Mouse (Mus musculus): ENCODE measurements at regions not wholly inside any gene's neighbourhood (a gene's known extent, or its start where the extent isn't known, plus 50 kb on each side); places are given as distances from the start of the nearest gene placed in this dataset.

GRCm38 (mm10) chr15:59786706-59787425 lies 229.5 kb downstream of the 4933412E24Rik start:
- DNase-seq (ENCODE audit: low spot score), result no peak

DNA sequence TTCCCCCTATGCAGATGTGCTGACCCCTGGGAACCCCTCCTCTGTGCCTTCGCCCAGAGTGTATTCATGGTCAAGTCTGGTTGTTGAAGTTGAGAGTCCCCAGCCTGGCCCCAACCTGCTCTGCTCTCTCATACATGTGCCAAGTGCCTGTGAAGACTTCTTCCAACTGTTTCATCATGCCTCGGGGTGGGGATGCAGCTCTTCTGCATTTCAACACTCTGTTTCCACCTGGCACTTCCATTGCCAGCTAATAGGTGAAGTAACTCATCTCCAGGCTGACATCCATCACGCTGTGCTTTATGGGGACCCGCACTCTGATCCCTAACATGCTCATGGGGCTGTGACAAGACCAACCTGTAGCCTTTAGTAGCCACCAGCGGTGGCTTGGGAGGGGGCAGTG lies 230.4 kb downstream of the 4933412E24Rik start:
- DNase-seq (ENCODE audit: low spot score), result no peak

DNA sequence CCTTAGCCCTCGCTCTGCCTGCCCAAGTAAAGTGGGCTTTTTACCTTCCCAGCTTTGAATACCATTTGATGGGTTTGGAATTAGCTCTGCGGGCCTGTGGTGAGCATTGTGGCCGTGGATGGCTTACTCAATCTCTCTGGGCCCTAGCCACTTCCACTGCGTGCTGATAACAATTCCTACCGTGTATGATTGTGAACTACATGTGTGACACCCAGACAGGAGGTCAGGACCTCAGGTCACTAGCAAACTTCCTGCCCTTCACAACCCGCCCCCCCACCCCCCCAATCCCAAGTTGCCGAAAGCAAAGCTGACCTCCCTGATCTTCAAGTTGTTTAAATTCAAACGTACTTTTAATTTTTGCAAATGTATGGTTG lies 231.9 kb downstream of the 4933412E24Rik start:
- no peak for DNase-seq (ENCODE audit: low spot score)

DNA sequence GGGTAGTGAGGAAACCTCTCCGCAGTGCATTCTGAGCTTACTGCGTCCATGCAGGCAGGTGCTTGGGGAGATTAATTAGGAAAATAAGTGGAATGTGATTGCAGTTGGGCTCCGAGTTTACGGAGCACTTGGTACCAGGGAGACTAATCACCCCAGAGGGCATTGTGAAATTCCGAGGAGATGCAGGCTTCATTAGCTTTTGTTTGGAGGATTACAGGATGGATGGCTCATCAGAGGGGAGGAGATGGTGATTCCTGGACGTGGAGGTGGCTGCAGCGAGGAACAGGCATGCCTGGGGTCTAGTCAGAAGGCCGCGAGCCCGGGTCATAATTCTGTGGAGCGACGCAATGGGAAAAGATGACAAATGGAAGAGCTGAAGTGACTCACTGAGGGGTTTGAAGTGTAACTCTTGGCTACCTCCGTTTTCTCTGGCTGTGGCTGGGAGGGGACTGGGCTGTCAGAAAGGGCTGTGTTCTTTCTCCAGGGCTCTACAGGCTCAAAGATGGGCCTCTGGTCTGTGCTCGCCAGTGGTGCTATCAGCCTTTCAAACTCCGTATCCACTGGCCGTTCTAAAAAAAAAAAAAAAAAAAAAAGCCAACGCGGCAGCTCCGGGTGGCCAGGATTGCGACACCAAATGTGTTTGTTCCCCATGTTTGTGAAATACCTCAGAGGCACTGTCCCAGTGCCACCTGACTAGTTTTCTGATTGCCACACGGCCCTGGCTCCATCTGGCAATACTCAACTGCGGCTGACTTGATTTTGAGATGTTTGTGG lies 232.4 kb downstream of the 4933412E24Rik start:
- peak; percentile 82 for DNase-seq (ENCODE audit: low spot score)

DNA sequence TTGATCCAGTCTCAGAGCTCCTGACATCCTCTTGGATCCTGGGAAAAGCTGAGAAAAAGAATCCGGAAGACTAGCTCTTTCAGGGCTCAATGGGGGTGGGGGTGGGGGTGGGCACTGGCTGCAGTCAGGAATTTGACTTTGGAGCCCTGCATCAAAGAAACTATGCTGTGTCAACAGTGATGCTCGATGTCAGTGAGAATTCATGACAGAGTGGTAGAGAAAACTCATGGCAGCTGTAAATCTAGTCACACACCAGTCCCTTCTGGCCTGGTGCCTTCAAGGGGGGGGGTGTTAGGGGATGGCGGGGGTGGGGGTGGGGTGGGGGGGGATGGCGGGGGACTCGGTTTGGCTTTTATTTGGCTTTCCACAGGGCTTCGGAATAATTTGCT lies 233.0 kb downstream of the 4933412E24Rik start:
- DNase-seq (ENCODE audit: low spot score), result no peak

DNA sequence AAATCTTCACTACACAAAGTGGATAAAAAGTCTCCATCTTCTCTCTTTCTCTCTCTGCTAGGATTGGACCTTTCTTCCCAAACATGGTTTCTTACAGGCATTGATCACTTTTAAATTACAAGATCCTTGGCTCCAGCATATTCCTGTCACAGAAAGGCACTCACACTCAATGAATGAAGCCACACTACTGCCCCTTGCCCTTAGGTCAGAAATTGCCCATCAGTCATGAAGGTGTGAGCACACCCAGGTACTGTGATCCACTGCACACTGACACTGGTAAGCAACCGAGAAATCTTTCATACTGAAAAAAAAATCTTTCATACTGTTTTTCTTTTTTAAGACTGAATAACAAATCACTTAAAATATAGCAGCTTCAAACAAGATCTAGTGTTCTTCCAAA lies 235.9 kb downstream of the 4933412E24Rik start:
- DNase-seq (ENCODE audit: low spot score), result no peak

DNA sequence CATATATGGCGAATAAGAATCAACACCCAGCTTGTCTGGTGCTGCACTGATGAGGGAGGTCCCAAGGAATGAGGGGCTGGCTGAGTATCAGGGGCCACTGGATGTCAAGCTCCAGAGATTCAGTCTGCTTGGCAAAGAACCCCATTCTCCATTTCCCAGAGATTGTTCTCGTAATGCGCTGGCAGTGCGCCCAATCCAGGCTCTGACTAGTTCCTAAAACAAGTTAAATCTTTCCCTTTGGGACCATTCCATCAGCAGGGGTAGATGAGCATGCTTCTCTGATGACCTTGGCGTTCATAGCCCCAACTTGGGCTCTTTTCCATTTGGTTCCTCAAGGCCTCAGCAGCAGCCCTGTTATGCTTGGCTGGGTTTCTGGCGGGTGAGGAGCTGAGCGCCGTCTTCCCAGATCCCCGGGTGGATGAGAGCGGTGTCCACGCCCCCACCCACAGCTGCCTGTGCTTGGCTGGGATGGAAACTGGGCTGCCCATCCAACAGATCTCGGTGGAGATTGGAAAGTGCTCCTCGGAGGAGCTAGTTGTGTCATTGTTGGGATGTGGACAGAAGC lies 239.0 kb downstream of the 4933412E24Rik start:
- peak; percentile 97 for DNase-seq (ENCODE audit: low spot score)

- no peak for DNase-seq (ENCODE audit: low spot score)
Observed at GRCm38 (mm10) chr15:59775781-59776180, 240.6 kb downstream of the 4933412E24Rik start.

GRCm38 (mm10) chr15:59773983-59774382 lies 242.4 kb downstream of the 4933412E24Rik start:
- no peak for DNase-seq (ENCODE audit: low spot score)

GRCm38 (mm10) chr15:59772595-59772994 lies 243.8 kb downstream of the 4933412E24Rik start:
- DNase-seq (ENCODE audit: low spot score), result peak; percentile 45

DNA sequence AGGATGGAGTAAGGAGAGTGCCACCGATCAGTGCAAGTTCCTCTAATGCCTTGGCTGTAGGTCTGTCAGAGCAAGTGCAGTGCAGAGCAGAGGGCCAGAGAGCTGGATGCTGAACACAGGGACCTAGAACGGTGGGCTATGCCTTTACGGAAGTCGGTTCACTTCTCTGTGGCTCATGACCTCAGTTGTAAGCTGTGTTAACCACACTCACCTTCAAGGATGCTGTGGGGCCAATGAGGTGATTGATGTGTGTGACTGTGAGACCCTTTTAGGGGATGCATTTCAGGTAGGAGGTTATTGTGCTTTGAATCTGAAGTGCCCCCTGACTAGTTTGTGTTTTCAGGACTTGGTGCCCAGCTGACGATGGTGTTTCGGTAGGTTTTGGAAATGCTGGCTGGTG lies 254.4 kb downstream of the 4933412E24Rik start:
- DNase-seq (ENCODE audit: low spot score), result no peak

GRCm38 (mm10) chr15:59760490-59760889 lies 255.9 kb downstream of the 4933412E24Rik start:
- no peak for DNase-seq (ENCODE audit: low spot score)

DNA sequence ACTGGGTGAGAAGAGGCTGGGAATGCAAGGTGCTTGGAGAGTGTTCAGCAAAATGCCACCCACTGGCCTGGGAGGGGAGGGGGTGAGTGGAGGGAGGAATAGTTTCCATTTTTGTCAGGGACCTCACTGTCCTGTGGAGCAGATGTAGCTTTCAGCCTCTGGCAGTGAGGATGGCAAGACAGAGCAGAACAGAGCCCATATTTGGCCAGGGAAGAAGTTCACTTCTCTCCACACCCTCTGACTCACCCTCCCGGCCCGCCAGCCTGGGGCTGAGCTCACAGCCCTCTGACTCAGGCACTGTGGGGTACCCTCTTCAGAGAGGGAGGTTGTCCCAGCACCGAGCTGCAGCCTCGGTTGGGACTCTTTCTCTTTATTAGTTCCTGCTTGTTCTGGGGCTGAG lies 256.8 kb downstream of the 4933412E24Rik start:
- no peak for DNase-seq (ENCODE audit: low spot score)

DNA sequence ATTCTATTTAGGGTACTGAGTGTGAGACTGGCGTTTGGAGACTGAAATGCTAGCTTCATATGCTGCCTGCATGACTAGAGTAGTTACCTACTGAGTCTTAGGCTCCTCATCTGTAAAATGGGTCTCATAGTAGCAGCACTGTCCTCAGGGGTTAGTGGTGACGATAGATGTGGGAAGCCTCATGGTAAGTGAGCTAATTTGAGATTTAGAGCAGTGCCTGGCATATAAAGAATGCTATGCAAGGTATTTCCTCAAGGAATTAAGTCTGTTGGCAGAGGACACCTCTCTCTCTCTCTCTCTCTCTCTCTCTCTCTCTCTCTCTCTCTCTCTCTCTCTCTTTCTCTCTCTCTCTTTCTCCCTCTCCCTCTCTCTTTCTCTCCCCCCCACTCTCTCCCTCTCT lies 257.4 kb downstream of the 4933412E24Rik start:
- no peak for DNase-seq (ENCODE audit: low spot score)

GRCm38 (mm10) chr15:59756141-59756540 lies 260.3 kb downstream of the 4933412E24Rik start:
- DNase-seq (ENCODE audit: low spot score), result peak; percentile 61

GRCm38 (mm10) chr15:59754906-59755305 lies 261.5 kb downstream of the 4933412E24Rik start:
- no peak for DNase-seq (ENCODE audit: low spot score)

- no peak for DNase-seq (ENCODE audit: low spot score)
Observed at GRCm38 (mm10) chr15:59752277-59752676, 264.1 kb downstream of the 4933412E24Rik start.

DNA sequence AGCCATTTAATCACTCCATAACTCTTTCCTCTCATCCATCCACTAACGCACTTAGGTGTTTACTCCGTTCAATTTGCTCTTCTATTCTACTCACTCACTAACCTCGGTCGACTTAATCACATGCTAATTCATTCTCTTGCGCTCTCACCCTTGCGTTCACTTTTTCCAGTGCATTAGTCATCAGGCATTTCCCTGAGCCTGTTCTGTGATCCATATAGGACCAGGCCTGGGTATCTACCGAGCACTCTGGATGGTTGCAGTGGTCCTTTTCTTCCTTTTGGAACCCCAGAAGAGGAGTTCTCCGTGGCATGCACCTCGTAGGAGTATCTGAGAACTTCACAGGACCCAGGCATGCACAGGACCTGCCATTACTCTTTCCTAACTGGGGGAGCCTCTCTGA lies 270.1 kb downstream of the 4933412E24Rik start:
- no peak for DNase-seq (ENCODE audit: low spot score)

- DNase-seq (ENCODE audit: low spot score), result no peak
Observed at GRCm38 (mm10) chr15:59744411-59744931, 271.9 kb downstream of the 4933412E24Rik start.

DNA sequence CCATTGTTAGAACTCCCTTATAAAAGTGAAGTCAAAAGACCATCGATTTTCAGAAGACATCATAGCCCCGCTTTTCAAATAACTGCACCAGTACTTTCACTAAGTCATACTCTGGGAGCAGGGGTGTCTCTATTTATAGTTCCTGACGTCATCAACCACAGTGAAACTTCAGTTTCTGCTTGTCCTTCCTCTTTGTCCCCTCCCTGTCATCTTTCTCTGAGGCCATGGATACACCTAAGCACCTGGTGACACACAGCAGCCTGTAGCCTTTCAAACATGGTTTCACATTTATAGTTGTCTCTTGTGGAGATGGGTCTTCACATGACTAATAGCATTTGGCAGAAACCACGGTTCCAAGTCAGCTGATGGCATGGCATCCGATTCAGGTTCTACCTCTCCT lies 277.2 kb downstream of the 4933412E24Rik start:
- DNase-seq (ENCODE audit: low spot score), result no peak

DNA sequence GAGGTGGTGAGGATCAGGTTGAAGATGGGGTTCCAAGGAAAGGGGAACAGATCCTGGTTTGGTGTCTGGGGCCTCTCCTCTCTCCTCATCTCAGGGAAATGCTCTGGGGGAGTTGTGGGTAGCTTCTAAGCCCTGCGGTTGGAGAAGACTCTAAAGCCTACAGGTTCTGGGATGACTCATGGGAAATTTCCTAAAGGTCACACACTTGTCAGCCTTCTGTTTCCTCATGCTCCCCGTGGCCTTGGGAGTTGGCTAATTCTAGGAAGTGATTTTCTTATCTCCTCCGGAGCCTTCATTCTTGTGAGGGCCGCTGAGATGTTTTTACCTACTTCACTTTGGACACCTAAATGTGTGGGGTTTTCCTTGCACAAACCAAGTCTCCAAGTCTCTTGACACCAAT lies 279.2 kb downstream of the 4933412E24Rik start:
- DNase-seq (ENCODE audit: low spot score), result no peak

DNA sequence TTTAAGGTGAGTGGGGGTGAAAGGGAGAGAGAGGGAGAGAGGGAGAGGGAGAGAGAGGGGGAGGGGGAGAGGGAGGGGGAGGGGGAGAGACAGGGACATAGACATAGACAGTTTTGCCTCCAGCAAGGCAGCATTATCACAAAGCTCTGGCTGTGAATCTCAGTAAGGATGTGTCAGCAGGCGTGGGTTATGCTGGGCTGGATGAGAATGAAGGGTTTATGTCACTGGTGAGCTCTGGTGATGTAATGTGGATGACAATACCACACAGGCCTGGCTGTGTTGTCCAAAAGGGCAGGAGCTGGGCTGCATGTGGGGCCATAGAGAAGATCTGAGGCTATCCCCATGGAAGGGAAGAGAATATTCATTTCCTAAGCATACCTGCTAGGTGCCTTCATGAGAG lies 282.0 kb downstream of the 4933412E24Rik start:
- no peak for DNase-seq (ENCODE audit: low spot score)

DNA sequence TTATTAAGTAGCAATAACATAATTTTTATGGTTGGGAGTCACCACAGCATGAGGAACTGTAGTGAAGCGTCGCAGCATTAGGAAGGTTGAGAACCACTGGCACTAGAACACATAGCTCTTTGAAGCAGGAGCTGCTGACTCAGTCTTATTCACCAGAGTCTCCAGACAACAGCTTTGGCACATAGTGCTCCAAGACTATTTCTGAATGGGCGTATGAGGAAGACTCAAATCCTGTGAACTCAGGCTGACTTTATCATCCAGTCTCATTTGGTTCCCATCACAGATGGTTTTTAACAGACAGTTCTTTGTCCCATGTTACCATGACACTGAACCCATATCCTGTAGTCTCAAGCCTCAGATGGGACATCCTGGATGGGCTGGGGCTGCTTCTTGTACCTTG lies 282.5 kb downstream of the 4933412E24Rik start:
- no peak for DNase-seq (ENCODE audit: low spot score)

All from adipocyte (in vitro differentiated cells).